Mouse (Mus musculus) bone marrow macrophage, adult 2 months (primary cell): Measurements from ENCODE around the gene Vmn1r80.
"Not testable (repeated sequence)": the region's sequence is repeated elsewhere in the genome, so short reads cannot be mapped to it uniquely, and the experiment has no call there.

Source experiments
- CTCF ChIP-seq: IDR thresholded peaks from 2 replicates; pipeline ENCODE4 v1.5.1; 2012; ENCODE audit warnings: low read depth, mild to moderate bottlenecking, low read length, moderate library complexity
- POLR2A ChIP-seq: IDR thresholded peaks from 2 replicates; pipeline ENCODE4 v1.6.1; 2012; ENCODE audit warnings: mild to moderate bottlenecking, low read depth, low read length, borderline replicate concordance

GRCm38 (mm10) chr7:12170979-12171378 lies 18.1 kb upstream of the Vmn1r80 start, which contains the start of gene Vmn1r79:
- TF ChIP-seq CTCF, POLR2A: not testable (repeated sequence)
